Mouse (Mus musculus) embryonic facial prominence, embryonic 13.5 days (tissue): Measurements from ENCODE around the gene Apc2. TPM values are rescaled to one million over a fixed set of nuclear protein-coding genes. Genes with fewer than 3 reads are reported as not detected.

Source experiments
- ATAC-seq: fragments of 200-750 bp; cut with Nextera tagmentation; 2 replicates; pipeline ENCODE4 v1.8.0; 2017; ENCODE audit warnings: low read depth; ENCODE audit not compliant: insufficient number of reproducible peaks, insufficient read depth, low FRiP score, low TSS enrichment
- H3K27ac ChIP-seq: fragments of 300-500 bp; sonication (generic); 2 replicates; pipeline ENCODE4 v1.5.1; 2015; ENCODE audit warnings: moderate library complexity, mild to moderate bottlenecking, inconsistent platforms
- H3K27me3 ChIP-seq: fragments of 300-500 bp; sonication (generic); 2 replicates; pipeline ENCODE4 v1.6.1; 2015; ENCODE audit warnings: mild to moderate bottlenecking, inconsistent platforms
- H3K36me3 ChIP-seq: fragments of 300-500 bp; sonication (generic); 2 replicates; pipeline ENCODE4 v1.6.1; 2015; ENCODE audit warnings: mild to moderate bottlenecking, inconsistent platforms
- H3K4me1 ChIP-seq: fragments of 300-500 bp; sonication (generic); 2 replicates; pipeline ENCODE4 v1.6.1; 2015; ENCODE audit warnings: inconsistent platforms
- H3K4me2 ChIP-seq: fragments of 300-500 bp; sonication (generic); 2 replicates; pipeline ENCODE4 v1.6.1; 2015; ENCODE audit warnings: moderate library complexity, mild to moderate bottlenecking, inconsistent platforms
- H3K4me3 ChIP-seq: fragments of 300-500 bp; sonication (generic); 2 replicates; pipeline ENCODE4 v1.5.1; 2015; ENCODE audit warnings: mild to moderate bottlenecking, inconsistent platforms
- H3K9ac ChIP-seq: fragments of 300-500 bp; sonication (generic); 2 replicates; pipeline ENCODE4 v1.6.1; 2015; ENCODE audit warnings: mild to moderate bottlenecking, inconsistent platforms
- H3K9me3 ChIP-seq: fragments of 300-500 bp; sonication (generic); 2 replicates; pipeline ENCODE4 v1.6.1; 2016; ENCODE audit warnings: inconsistent platforms
- WGBS: fragments of 180-500 bp; shearing (Covaris S2); methylation state at CpG from one replicate; pipeline ENCODE4 v1.1.7; 2015; ENCODE audit warnings: mixed read lengths; 5-methylcytosine and 5-hydroxymethylcytosine counted together
- polyA plus RNA-seq: library from polyadenylated mRNA; unstranded; fragments of >200 nt; fragmentation: Nextera tagmentation; extraction: Ambion mirVana; gene quantifications from 2 replicates; pipeline ENCODE4 v1.2.1, GENCODE M21; 2015

Gene Apc2
- polyA plus RNA-seq, 1 experiment from 2014 or later: 9.3 TPM

DNA sequence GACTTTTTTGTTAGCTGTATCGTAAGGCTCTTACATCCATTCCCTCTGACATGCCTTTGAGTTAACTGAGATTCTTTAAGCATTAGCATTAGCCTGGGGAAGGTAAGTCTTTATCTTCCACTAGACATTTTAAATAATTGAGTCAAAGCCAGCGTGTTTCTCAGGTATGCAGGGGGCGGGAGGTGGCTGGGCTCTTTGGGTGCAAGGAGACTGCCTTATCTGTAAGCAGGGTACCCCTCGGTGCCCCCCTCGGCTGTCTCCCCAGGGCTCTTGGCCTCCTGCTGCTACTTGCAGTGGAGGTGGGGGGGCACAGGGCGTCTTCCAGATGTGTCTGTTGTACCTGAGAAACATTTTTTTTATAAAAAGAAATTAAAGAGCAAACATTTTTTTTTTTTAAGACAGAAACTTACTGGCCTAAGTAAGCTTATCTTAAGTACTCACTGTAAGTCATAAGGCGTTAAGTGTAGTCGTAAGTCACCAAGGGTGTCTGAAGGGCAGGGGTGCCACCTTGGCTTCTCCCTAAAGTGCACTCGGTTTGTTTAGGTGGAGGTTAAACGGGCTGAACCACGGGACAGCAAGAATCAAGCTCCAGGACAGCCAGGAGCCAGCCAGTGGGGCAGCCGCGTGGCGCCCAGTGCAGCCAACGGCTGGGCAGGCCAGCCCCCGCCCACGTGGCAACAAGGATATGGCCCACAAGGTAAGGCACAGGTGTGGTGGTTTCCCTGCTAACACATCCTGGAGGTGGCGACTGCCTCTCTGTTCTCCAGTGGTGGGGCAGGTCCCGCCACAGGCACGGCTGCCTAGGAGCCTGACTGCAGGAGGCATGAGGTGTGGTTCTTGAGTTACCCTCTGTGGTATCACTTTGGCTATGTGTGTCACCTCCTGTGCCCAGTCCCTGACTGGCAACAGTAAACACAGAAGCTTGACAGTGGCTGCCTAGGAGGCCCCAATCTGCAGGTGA lies 13.0 kb upstream of the Apc2 start:
- Histone ChIP-seq H3K27me3 (no peaks in the 10 kb centered on the region), H3K36me3 (peaks cover 97% of the 10 kb centered on the region), H3K4me2 (no peak overlapping the region), H3K9me3 (no peaks in the 10 kb centered on the region), H3K4me3 (no peak overlapping the region), H3K4me1 (peaks cover 5% of the 10 kb centered on the region; the same call in 1 of the 2 replicates), H3K27ac (no peak overlapping the region), H3K9ac (no peak overlapping the region)
- 86% methylated on average over 20 of the region's 20 CpGs for whole genome bisulfite sequencing
- ATAC-seq: no peak

DNA sequence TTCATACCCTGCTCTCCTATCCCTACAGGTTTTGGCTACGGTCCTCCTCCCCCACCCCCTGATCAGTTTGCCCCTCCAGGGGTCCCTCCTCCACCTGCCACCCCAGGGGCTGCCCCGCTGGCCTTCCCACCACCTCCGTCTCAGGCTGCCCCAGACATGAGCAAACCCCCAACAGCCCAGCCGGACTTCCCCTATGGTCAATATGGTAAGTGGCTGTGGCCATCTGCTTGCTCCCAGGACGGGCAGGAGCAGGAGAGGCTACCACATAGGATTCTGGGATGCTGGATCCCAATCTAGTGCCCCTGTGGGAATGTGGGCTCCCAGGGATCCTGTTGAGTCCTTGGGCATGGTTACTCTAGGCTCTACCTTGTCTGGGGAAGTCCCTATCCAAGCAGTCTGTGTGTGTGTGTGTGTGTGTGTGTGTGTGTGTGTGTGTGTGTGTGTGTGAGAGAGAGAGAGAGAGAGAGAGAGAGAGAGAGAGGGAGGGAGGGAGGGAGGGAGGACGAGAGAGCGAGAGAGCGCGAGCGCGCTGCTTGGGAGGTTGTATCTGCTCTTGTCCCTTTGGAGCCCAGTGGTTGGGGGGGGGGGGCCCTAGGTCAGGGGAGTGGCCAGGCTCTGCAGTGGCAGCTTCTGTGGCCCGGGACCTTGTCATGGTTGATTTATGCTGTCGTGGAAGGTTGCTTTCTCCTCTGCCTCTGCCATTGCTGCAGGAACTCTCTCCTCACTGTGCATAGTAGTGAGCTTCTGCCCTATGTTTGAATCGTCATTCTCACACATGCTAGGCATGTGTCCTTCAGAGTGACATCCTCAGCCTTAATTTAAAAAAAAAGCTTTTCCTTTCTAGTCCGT lies 10.3 kb upstream of the Apc2 start:
- Histone ChIP-seq H3K9ac (no peak overlapping the region), H3K4me2 (no peak overlapping the region), H3K27ac (no peak overlapping the region), H3K4me3 (no peak overlapping the region), H3K27me3 (no peaks in the 10 kb centered on the region), H3K9me3 (no peaks in the 10 kb centered on the region), H3K36me3 (peaks cover 86% of the 10 kb centered on the region), H3K4me1 (peaks cover 5% of the 10 kb centered on the region; the same call in 1 of the 2 replicates)
- 85% methylated on average over 15 of the region's 15 CpGs for WGBS
- no peak for ATAC-seq

DNA sequence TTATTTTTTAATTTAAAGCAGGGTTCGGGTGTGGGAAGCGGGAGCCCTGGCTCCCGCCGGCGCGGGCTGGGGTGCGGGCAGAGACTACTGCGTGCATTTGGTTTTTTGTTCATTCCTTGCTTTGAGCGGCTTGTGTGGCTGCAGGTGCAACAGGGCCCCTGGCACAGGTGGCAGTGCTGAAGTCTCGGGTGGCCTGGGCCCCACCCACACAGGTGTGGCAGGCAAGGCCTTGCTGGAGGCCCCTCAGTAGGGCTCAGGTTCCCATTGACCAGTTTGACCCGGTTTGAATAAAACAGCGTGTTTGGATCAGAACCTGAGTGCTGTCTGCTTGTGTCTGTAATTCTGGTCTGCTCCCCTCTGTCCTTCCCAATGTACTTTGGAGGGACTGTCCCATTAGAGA lies 7.7 kb upstream of the Apc2 start:
- no peaks in the 10 kb centered on the region for H3K9me3 ChIP-seq
- H3K4me1 ChIP-seq: peaks cover 5% of the 10 kb centered on the region
- peaks cover 60% of the 10 kb centered on the region for H3K36me3 ChIP-seq
- H3K4me3 ChIP-seq: no peak overlapping the region
- no peak for ATAC-seq
- WGBS: 89% methylated on average over 12 of the region's 12 CpGs
- no peak overlapping the region for H3K4me2 ChIP-seq
- no peaks in the 10 kb centered on the region for H3K27me3 ChIP-seq
- H3K27ac ChIP-seq: no peak overlapping the region
- H3K9ac ChIP-seq: no peak overlapping the region

DNA sequence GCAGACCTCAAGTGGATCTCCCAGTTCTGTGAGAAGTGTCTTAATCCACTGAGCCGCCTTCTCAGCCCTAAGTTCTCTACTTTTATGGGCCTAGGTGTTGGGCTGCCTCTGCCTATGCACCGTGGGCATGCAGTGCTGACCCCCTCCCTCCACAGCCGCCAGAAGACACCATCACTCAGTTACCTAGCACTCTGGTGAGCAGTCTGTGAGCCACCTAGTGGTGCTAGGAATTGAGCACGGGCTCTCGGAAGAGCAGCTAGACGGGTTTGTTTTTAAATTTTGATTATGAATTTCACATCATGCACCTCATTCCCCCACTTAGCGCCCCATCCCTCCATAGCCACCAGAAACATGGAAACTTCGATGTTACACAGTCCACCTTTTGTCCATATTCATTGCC lies 7.1 kb upstream of the Apc2 start:
- Histone ChIP-seq H3K36me3 (peaks cover 59% of the 10 kb centered on the region), H3K4me1 (peaks cover 11% of the 10 kb centered on the region), H3K9me3 (no peaks in the 10 kb centered on the region), H3K27me3 (no peaks in the 10 kb centered on the region), H3K27ac (no peak overlapping the region), H3K9ac (no peak overlapping the region), H3K4me3 (no peak overlapping the region), H3K4me2 (no peak overlapping the region)
- no peak for ATAC-seq
- WGBS: 71% methylated on average over 8 of the region's 8 CpGs

DNA sequence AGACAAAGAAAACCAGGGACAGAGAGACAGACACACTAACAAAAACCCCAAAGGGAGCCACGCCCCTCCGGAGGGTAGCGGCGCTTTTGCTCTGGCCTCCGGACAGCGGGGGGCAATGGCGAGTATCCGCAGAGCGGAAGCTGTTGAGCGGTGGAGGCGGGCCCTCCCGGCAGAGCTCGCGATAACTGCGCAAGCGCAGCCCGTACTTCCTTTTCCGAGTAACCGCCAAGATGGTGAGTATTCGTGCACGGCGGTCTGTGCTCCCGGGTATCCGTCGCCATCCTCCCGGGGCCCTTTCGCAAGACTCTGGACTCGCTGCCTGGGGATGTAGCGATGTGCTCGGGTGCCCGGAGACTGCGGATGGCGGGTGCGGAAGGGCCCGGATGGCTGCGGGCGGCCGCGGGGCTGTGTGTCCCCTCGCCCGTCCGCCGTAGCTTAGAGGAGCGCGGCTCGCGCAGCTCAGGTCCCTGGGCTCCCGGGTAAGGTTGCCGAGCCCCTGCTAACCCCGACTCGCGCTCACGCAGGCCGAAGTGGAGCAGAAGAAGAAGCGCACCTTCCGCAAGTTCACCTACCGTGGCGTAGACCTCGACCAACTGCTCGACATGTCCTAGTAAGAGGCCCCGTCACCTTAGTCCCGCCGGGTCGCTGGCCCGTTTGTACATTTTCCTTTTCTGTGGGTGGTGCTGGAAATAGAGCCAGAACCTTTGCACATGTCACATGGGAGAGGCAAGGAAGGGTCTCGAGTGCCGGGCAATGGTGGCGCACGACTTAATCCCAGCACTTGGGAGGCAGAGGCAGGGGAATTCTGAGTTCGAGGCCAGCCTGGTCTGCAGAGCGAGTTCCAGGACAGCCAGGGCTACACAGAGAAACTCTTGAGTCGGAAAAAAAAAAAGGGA lies 3.3 kb upstream of the Apc2 start, which contains the start of gene Rps15:
Rps15 (plus strand) TSS at position 203 of the 896 bp plus-strand sequence.
- WGBS: under 1% methylated on average over 72 of the region's 72 CpGs
- Histone ChIP-seq H3K27me3 (peaks cover 9% of the 10 kb centered on the region), H3K4me1 (peaks cover 38% of the 10 kb centered on the region), H3K27ac (peak within 1 kb of the TSS; percentile 95), H3K9ac (peak within 1 kb of the TSS; percentile 99), H3K4me3 (peak within 1 kb of the TSS; percentile 81), H3K4me2 (peak within 1 kb of the TSS; percentile 92), H3K36me3 (peaks cover 36% of the 10 kb centered on the region), H3K9me3 (no peaks in the 10 kb centered on the region)
- ATAC-seq: peak; percentile 81

DNA sequence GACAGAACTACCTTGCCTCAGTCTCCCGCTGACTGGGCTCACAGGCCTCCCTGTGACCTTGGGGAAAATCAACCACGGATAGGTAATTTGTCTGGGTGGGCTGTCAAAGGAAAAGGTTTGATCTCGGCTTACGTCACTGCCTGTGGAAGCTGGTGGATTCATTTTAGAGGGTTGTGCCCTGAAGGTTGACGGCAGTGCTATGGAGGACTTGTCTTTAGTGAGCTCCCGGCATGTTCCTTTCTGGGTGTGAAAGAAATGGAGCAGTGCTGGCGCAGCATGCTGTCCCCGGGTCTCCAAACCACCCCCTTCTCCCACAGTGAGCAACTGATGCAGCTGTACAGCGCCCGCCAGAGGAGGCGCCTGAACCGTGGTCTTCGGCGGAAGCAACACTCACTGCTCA lies 2.5 kb upstream of the Apc2 start:
- Histone ChIP-seq H3K9ac (peak overlapping the region; percentile 99), H3K9me3 (no peaks in the 10 kb centered on the region), H3K4me1 (peaks cover 38% of the 10 kb centered on the region), H3K4me3 (peak overlapping the region; percentile 81), H3K4me2 (peak overlapping the region; percentile 92), H3K36me3 (peaks cover 29% of the 10 kb centered on the region), H3K27ac (peak overlapping the region; percentile 95; the same call in 1 of the 2 replicates), H3K27me3 (peaks cover 17% of the 10 kb centered on the region)
- 25% methylated on average over 14 of the region's 14 CpGs for WGBS
- ATAC-seq: no peak

DNA sequence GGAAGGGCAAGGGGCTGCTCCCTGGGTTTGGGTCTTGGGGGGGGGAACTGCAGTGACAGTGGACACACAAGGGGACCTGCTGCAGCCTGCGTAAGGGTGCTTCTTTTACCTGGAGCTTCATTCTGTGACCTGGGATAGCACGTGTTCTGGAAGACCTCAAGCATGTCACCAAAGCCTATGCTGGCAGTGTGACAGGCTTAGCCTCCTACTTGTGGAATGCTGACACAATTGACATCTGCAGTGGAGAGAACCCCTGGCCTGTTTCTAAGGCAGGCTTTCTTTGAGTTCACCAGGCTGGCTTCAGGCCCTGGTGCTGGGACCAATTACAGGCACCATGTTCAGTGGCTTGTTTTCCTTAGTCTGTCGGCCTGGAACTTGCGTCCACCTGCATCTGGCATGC lies 1.5 kb upstream of the Apc2 start:
- H3K9me3 ChIP-seq: no peaks in the 10 kb centered on the region
- H3K27me3 ChIP-seq: peaks cover 27% of the 10 kb centered on the region
- 0 out of 2 replicates have a peak overlapping the region, but pooled peaks have one; percentile 5 for H3K27ac ChIP-seq
- H3K36me3 ChIP-seq: peaks cover 20% of the 10 kb centered on the region
- ATAC-seq: no peak
- H3K4me2 ChIP-seq: peak overlapping the region; percentile 92
- H3K9ac ChIP-seq: peak overlapping the region; percentile 99; the same call in 1 of the 2 replicates
- peaks cover 44% of the 10 kb centered on the region for H3K4me1 ChIP-seq
- H3K4me3 ChIP-seq: peak overlapping the region; percentile 81; the same call in 1 of the 2 replicates
- 60% methylated on average over 4 of the region's 4 CpGs for WGBS

DNA sequence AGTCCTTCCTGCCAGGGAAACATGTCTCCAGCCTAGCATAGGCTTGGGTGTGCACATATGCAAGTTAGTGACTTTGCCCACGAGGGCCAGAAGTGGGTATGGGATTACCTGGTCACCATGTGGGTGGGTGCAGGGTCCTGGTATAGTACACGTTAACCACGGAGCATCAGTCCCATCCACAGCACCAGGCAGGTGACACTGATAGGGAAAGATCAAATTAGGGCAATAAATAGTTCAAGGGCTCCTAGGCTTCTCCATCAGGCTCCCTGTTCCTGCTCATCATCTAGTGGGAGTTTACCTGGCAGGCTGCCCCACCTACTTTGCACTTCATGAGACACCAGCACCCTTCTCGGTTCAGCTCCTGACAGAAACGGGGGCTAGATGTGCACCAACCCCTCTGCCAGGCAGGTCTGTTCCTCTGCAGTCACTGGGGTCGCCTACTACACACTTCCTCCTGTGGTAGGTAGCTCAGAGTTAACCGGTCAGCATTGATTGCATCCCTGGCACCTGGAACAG lies 931 bp upstream of the Apc2 start:
- Histone ChIP-seq H3K4me3 (no peak overlapping the region), H3K9ac (peak overlapping the region; percentile 99; the same call in 1 of the 2 replicates), H3K4me1 (peaks cover 47% of the 10 kb centered on the region), H3K4me2 (peak overlapping the region; percentile 16), H3K27me3 (peaks cover 32% of the 10 kb centered on the region), H3K36me3 (peaks cover 19% of the 10 kb centered on the region), H3K27ac (peak overlapping the region; percentile 5; the same call in 1 of the 2 replicates), H3K9me3 (no peaks in the 10 kb centered on the region)
- ATAC-seq: no peak
- 51% methylated on average over 7 of the region's 7 CpGs for WGBS

DNA sequence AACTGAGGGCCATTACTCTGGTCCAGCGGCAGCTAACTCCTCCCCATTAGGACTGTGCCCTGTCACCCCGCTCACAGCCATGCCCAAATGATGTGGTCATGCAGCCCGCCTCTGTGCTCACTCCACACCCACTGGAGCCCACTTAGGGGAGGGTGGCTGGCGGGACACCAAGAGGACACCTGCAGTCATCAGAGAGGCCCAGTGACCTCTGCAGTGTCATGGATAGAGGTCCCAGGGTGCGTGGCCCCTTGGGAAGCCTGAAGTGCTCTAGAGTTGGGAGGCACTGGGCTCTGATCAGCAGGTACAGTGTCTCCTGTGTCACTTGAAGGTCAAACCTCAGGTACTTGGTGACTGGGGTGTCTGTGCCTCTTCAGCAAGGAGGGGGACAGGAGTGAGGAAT lies 1.0 kb downstream of the Apc2 start:
- ATAC-seq: no peak
- WGBS: 75% methylated on average over 5 of the region's 5 CpGs
- Histone ChIP-seq H3K27me3 (peaks cover 52% of the 10 kb centered on the region), H3K4me1 (peaks cover 45% of the 10 kb centered on the region), H3K36me3 (peaks cover 19% of the 10 kb centered on the region), H3K9me3 (no peaks in the 10 kb centered on the region), H3K4me2 (peak overlapping the region; percentile 79), H3K27ac (no peak overlapping the region), H3K9ac (peak overlapping the region; percentile 76), H3K4me3 (peak overlapping the region; percentile 46; the same call in 1 of the 2 replicates)

DNA sequence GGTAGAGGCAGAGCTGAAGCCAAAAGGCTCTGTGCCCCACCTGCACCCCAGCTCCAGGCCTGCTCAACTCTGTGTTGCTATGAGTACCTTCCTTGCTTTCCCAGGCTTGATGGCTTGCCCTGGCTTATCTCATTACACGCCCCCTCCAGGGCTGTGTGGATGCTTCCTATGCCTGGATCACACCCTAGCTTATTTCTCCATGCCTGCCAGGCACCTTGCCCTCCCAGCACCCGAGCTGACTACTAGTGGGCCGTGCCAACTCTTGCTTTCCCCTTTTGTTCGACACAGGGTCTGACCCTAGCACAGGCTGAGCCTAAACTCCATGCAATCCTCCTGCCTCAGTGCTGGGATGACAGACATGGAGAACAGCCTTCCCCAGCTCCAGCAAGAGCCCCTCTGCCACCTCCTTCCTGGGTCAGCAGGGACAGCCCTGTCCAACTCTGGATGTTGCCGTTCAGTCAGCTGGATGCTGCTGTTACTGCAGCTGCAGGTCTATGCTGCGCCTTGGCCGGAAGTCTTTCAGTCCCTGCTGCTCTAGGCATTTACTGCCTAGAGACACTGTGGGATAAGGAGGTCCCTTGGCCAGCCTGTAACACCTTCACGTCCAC lies 1.9 kb downstream of the Apc2 start:
- Histone ChIP-seq H3K36me3 (peaks cover 19% of the 10 kb centered on the region), H3K27me3 (peaks cover 60% of the 10 kb centered on the region), H3K4me3 (no peak overlapping the region), H3K27ac (no peak overlapping the region), H3K9ac (0 out of 2 replicates have a peak overlapping the region, but pooled peaks have one; percentile 2), H3K4me2 (no peak overlapping the region), H3K4me1 (peaks cover 49% of the 10 kb centered on the region), H3K9me3 (no peaks in the 10 kb centered on the region)
- no peak for ATAC-seq
- 67% methylated on average over 8 of the region's 8 CpGs for WGBS
